Mouse (Mus musculus): ENCODE results near the gene Coq8a.

Coq8a gene

DNA sequence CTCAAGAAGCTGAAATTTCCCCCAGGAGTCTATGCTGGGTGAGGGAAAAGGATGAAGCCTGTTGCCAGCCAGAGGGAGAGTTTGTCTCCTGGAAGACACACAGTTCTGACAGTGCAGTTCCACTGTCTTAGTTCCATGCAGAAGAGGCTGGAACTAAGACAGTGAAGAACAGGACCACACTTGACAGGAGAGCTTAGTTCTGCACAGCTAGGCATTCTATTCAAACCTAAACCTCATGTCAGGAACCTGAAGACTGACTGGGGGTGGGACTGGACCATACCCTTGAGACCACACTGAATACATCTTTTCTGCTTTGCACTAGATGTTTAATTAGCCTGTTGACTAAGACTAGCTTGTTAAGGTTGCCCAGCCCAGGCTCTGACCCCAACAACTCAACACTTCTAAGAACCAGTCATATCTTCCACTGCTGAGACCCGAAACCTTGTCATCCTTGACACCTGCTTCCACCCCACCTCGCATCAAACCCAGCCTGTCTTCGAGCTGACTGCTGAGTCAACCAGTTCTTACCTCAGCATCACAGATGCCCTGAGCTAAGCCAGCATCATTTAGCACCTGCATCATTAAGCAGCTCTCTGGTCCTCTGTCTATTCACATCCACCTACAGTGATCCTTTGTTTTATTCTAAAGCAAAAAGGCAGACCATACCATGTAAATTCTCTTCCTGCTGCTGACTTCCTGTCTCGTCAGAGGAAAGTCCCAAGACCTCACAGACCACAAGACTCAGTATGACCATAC, at the start of gene Coq8a:
TSS of gene Coq8a (minus strand) at position 644 of the 756 bp plus-strand sequence.
- no peak for DNase-seq (ENCODE audit: low read depth, low spot score)

DNA sequence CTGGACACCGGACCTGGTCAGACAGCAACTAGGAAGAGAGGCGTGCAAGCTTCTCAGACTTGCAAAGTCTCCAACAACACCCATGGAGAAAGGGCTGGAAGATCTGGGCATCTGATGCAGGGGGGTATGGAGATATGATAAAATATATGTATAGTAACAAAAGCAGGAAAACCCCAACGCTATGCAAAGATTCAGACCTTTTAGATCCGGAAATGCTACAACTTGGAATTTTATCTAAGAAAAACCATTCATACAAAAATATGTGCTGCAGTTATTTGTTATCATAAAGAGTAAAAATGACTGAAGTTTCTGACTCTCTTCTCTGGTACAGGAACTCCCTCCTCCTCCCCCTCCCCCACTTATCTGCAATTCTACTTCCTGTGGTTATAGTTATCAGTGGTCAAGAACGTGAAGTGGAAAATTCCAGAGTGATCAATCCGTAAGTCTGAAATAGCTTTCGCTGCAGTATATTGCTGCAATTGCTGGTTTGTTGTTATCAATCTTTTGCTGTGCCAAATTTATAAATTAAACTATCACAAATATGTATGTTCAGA, 49.3 kb upstream of the Coq8a start:
- no peak for DNase-seq (ENCODE audit: low read depth, low spot score)

DNA sequence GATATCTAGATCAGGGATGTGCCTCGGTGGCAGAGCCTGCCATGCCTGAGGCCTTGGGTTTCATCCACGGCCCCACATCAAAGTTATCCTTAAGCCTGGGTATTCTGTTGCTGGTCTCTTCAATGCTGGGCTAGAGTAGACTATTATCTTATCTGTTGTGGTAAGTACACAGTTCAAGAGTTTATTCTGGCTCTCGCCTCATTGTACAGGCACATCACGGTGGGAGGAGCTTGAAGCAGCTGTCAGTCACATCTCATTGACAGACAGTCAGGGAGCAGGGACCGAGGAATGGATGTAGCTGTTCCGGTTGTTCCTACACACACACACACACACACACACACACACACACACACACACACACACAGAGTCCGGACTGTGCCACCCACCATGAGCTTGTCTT, 48.5 kb upstream of the Coq8a start:
- DNase-seq (ENCODE audit: low read depth, low spot score) = no peak

DNA sequence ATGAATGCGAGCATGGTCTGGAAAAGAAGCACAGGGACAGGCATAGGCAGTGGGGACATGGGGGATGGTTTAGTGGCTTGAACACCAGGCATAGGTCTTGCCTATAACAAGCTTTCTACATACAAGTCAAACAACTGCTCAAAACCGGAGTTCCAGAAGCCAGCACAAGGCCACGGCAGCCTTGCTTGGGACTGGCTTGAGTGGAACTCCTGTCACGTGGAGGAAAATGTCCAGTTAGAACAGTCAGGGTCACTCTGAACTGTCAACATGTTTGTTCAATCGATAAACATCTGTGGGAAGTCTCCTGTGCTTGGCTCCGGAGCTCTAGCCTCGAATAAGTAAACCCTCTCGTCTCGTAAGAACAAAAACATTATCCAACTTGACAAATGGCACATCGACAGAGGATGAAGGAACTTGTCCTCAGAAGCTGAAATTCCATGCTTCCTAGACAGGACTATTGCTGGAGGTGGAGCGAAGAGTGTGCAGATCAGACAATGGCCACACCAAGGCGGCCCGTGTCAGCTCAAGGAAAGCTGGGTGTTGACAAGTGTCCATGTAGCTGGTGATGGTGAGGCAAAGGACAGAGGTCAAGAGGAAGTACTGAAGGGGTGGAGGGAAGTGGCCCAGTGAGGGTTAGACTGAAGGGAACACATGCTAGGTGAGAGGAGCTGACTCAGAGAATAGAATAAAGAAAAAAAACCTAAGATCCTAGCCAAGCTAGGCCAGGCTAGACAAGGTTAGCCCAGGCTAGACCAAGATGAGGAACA, 46.5 kb upstream of the Coq8a start:
- no peak for DNase-seq (ENCODE audit: low read depth, low spot score)

DNA sequence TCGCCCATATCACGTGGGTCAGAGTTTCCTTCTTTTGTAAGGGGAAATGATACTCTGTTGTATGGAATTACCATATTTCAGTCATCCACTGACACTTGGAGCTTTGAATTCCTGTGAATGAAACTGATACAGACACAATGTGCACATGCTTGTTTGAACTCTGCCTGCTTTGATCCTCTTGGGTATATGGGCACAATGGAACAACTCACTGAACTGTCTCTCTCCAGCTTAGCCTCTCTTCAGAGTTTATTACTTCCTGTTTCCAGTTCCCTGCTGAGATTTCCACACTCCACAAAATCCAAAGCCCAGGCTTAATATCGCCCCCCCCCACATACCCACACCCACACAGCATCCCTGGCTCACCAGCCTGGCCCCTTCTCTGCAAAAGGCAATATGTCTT, 32.3 kb upstream of the Coq8a start:
- no peak for DNase-seq (ENCODE audit: low read depth, low spot score)

DNA sequence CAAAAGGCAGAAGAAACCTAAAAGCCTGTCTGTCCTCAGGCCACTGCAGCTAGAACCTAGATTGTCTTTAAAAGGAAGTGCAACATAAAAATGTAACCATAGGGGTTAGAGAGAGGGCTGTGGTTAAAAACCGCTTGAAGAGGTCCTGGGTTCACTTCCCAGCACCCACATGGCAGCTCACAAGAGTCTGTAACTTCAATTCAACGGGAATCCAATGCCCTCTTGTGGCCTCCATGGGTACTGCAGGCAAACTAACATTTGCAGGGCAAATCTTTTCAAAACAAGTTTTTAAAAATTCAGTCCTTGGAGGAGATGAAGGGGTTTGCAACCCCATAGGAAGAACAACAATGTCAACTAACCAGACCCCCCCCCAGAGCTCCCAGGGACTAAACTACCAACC, 31.2 kb upstream of the Coq8a start:
- DNase-seq (ENCODE audit: low read depth, low spot score) = peak; percentile 32

DNA sequence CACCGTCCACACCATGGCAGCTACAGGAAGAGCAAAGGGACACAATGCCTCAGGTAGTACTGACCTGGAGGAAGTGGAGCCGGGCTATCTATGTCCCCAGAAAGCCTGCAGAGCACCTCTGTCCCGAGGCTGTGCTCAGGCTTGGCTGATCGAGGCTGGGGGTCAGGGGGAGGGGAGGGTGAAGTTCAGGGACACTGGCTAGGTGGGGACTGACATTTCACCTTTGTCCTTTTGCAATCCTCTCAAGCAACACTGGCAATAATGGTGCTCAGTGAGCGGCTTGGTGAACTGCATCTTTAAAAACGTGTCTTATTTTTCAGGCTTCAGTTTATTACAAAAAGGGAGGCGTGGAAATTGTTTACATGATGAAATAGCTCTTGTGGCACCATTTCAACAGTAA, 30.5 kb upstream of the Coq8a start:
- DNase-seq (ENCODE audit: low read depth, low spot score) = no peak

DNA sequence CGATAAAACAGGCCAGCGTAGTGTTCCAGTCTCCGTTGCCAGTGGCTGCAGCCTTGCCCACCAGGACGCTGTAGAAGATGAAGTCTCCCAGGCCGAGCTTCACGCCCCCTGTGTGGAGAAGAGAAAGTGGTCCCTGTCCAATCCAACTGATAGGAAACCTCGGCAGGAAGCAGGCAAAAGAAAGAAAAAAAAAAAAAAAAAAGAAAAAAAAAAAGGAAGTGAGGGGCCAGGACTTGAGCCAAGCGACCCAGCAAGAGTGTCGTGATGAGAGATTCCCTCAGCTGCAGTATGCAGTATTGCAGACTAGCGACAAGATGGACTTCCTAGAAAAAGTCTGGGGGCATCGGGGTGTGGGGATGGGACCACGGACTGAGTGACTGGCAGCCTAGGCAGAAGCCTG, 29.5 kb upstream of the Coq8a start:
- DNase-seq (ENCODE audit: low read depth, low spot score) = no peak

DNA sequence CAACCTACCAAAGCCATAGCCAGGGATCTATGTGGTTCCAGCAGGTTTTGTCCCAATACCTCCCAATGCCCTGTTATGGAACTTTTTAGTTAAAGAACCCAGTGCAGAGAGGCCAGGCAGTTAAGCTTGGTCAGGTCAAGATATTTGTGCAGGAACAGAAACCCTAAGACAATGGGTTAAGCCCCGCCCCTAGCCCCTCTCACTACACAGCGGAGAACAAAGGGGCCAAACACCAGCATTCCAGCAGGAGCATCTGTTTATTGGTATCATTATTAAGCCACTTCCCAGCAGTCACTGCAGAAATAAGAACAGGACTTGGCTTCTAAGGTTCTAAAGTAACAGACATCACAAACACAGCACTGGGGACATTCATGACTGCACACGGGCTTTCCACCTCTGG, 27.4 kb upstream of the Coq8a start:
- DNase-seq (ENCODE audit: low read depth, low spot score) = no peak

DNA sequence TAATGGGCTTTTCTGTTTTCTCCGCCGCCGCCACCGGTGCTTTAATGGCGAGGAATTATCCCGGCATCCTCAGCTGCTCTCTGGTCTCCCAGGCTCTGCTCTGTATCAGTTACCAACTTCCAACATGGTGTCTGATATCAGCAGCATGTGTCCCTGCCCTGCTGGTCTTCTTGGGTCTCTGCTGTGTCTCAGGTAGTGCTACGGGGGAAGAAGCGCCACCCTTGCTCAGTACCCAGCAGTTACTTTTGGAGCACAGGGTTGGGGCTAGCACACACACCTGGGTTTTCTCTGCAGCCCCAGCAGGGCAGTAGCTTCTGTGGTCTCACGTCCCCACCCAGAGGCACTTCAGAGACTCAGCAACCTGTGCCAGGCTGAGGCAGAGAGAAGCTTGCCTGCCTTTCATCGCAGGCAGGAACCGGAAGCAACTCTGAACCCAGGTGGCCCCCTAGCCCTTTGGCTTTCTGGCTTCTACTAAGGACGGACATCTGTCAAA, 26.9 kb upstream of the Coq8a start:
- DNase-seq (ENCODE audit: low read depth, low spot score) = peak; percentile 31

DNA sequence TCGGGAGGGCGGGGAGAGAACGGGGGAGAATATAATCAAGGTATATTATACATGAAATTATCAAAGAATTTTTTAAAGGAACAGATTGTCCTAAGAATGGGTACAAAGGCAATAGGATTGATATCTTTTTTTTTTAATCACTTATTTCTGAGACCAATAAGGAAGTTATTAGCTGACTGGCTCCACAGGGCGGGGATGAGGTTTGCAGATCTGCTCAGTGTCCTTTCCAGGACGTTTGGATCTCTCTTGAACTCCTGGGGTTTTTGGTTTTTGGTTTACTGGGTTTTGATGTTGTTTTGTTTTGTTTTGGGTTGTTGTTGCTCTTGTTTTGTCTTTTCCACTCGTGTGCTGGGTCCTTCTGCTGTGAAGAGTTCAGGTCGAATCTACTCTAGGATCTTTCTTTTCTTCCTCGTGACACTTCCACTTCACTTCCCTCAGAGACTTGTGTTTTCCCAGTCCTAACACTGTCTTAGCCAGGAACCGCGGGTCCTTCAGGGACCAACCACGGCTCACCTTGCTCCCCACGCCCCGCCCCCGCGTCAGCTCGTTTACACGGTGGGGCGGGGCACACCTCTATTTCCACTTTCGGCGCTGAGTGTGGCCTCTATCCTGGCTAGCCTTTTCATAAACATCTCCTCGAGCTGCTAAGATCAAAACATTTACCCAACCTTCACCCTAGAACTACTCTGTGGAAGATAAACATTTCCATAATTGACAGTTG, 26.3 kb upstream of the Coq8a start:
- peak; percentile 52 for DNase-seq (ENCODE audit: low read depth, low spot score)

DNA sequence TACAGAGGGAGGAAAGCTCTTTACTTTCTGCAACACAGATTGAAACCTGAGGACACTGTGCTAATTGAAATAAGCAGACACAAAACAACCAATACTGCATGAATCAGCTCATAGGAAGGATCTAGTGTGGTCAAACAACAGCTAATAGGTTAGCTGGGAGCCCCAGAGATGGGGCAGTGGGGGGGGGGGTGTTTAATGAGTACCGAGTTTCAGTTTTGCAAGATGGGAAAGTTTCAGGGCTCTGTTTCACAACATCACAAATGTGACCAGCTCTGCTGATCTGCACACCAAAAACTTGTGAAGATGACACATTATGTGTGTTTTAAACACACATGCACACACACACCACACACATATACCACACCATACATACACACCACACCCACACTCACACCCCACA, 22.6 kb upstream of the Coq8a start:
- no peak for DNase-seq (ENCODE audit: low read depth, low spot score)

DNA sequence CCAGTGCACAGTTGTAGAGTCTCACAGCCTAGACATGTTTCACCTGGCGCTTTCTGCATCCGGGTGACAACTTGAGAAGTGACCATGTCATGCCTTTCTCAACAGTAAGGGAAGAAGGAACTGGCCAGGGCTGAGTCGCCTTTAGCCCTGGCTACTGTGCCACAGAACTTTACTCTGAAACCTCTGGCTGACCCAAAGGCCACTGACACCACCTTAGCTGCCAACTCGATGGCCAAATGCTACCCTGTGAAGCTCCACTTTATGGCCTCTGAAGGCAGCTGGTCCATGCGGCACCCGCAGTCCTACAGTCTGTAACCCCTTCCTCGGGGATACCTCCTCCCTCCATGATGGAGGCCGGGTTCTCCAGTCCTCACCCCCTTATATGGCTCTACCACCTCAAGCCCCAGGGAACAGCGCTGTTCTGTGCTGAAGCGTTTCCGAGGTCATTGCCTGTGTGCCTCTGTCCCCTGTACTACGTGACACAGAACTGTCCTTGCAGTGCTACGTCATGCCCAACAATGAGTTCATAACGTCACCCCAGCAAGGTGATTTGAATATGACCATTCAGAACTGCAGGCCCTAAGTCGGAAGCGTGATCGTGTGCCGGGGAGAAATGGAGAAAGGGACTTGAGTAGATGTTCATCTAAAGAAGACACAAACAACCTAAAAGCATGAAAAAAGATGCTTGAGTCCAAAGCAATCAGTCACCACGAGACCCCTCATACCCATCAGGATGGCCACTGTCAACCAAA, 21.6 kb upstream of the Coq8a start:
- no peak for DNase-seq (ENCODE audit: low read depth, low spot score)

DNA sequence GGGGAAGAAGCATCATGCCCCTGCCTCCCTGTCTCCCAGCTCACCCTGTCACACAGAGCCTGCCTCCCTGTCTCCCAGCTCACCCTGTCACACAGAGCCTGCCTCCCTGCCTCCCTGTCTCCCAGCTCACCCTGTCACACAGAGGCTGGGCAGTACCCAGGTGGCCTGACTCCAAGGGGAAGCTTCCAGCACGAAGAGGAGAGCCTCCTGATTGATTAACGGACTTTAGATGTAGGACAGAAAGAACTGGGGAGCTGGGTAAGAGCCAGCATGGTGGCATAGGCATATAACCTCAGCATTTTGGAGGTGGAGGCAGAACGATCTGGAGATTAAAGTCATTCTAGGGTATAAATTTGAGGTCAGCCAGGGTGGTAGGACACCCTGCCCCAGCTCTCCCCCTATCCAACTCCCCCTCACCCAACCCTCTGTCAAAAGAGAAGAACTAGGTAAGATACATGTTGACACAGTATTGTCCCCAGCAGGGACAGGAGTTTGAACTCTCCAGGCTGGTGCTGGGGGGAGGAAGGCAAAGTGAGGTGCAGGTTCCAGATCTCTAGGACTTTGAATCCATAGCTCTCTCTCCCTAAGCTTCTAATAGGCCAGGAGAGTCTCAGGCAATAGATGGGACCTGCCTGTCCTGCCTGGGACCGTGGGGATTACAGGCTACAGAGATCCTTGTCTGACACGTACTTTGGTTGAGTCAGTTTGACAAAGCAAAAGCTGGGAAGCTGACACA, 17.3 kb upstream of the Coq8a start:
- DNase-seq (ENCODE audit: low read depth, low spot score) = no peak

DNA sequence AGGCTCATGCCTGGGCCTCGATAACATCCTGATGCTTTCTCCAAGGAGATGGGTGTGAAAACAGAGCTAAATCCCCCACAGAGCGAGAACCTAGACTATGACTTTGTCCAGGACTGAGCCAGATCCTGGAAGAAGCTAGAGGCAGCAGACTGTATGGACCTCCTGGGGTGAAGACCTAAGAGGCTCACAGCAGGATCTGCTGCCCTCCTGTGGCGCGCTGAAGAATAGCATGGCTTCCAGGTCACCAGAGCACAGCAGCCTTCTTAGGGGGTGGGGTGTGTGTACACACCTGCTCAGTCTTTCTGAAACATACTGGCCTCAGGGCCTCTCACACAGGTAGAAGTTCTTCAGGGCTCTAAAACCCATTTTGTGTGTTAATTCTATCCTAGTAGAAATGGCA, 15.6 kb upstream of the Coq8a start:
- DNase-seq (ENCODE audit: low read depth, low spot score) = peak; percentile 75

DNA sequence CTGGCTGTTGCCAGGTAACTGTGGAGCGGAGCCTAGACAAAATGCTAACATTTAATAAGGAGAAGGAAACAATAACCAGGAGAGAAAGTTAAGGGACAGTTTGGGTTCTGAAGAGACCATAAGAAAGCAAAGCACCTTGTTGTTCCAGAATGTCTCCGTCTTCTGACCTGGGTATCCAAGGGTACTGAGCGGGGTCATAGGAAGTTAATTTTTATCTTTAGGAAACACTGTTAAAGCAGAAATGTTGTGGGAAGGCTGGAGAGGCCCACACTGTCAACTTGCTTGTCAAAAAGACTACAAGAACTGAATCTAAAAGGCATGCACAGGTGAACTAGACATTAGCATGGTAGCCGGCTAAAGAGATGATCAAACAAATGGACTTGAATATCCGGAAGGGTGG, 13.5 kb upstream of the Coq8a start:
- DNase-seq (ENCODE audit: low read depth, low spot score) = no peak

DNA sequence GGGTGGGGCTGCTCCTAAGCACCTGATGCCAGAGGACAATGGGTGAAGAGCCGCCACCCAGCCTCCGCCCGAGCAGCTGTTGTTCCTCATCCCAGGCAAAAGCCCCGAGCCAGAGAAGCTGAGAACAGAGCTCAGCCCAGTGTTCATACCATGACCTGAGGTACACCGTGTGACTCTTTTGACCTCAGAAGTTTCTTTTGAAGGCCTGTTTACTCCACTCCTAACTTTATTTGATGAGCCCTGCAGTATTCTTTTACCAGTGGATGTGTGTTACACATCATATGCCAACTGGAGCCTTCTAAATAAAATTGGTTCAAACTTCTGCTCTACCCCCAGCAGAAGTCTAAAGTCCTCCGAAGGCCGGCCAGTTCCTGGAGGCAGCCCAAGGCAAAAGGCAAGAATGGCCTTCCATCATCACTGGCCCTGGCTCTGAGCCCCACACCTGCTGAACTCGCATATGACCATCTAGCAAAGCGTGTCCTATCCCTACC, 11.4 kb upstream of the Coq8a start:
- no peak for DNase-seq (ENCODE audit: low read depth, low spot score)

DNA sequence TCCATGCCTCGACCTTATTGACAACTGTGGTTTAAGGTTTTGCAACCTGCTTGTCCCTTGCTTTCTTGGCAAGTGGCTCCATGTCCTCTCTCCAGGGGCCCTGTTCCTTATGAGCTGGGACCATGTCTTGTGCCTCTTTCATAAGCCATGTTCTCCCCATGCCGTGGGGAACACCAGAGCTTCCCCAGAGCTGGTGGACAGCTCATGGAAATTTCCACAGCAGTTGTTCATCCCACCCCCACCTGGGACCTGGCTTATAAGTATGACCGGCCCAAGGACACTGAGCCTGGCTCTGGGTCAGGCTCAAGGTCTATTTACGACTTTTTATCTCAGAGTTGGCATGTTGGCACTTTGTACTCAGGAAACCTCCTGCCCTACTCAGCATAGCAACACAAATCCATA, 10.6 kb upstream of the Coq8a start:
- no peak for DNase-seq (ENCODE audit: low read depth, low spot score)

DNA sequence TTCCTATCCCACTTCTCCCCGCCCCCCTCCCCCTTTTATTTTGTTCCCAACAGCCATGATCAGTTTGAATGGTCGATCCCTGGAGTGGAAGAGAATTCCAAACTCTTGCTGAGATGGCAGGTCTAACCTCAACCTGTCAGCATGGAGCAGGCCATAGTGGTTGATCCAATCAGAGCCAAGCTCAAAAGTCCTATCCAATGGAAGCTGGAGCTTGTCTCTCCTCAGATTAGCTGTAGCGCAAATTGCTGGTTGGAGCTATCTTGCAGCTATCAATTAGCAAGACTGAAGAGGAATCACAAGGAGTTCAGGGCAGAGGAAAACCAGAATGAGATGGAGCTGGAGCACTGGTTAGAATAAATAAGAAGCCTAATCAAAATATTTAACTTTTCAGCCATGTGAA, 9.0 kb upstream of the Coq8a start:
- DNase-seq (ENCODE audit: low read depth, low spot score) = no peak

DNA sequence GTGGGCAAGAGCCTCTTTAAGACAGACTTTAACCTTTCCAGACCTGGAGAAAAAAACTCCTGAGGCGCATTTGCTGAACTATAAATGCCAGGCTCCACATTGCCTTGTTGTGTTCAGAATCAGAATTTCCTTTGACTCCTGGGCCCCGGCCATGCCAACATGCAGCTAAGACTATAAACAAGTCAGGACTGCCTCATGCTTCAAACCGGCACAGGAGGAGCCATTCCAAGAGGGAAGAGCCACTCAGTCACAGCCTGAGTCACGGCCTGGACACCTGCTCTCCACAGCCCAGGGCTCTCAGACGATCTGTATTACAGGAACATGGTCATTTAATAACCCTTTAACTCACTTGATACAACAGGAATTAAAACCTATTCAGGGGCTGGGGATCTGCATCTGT, 1.3 kb upstream of the Coq8a start:
- DNase-seq (ENCODE audit: low read depth, low spot score) = no peak

DNA sequence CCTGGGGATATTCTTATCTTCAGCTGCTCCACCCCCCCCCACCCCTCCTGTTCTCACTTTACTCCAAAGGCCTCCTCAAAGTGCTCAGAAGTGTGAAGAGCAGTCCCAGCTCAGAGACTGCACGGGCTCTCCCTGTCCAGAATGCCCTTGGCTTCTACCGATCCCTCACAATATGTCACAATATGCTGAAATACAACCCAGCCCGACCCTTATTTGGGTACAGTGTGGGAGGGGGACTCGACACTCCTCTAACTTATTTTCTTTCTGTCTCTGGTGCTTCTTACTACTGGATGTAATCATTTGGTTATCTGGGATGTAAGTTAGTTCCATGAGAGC, 281 bp upstream of the Coq8a start:
- no peak for DNase-seq (ENCODE audit: low read depth, low spot score)

Measured in forelimb bud, embryonic 11.5 days (tissue).